Mouse (Mus musculus): ENCODE results near the gene Ly6g6d.

- no peak for TF ChIP-seq CTCF (IDR thresholded peaks at IDR 0.05; ENCODE audit: extremely low read depth, insufficient read depth, low read length)
- no peak for TF ChIP-seq POLR2A (IDR thresholded peaks at IDR 0.05; ENCODE audit: extremely low read depth, insufficient read depth, low read length)
These were observed 45.5 kb downstream of the Ly6g6d start for GRCm38 (mm10) chr17:35032323-35032870.

Data from cortical plate, adult 2 months (tissue).